Mouse (Mus musculus) liver, postnatal 0 days (tissue): ENCODE data around the gene Gbp3.
"Not testable (repeated sequence)": the region's sequence is repeated elsewhere in the genome, so short reads cannot be mapped to it uniquely, and the experiment has no call there.

ENCODE experiments used
- CTCF ChIP-seq: sonication (generic); IDR thresholded peaks from 2 replicates; pipeline ENCODE4 v1.5.1; 2016; ENCODE audit warnings: antibody characterized with exemption, low read depth
- EP300 ChIP-seq: IDR thresholded peaks from 2 replicates; pipeline ENCODE4 v1.6.1; 2016; ENCODE audit warnings: antibody characterized with exemption, low read depth, mild to moderate bottlenecking

GRCm38 (mm10) chr3:142542776-142543175, 17.1 kb upstream of the Gbp3 start:
- TF ChIP-seq CTCF, EP300: not testable (repeated sequence)
